Mouse (Mus musculus) MEL (cell line): Measurements from ENCODE around the gene Arhgap35.

Experiments
- CTCF ChIP-seq, 3 experiments: IDR thresholded peaks in 2 of 3; conservative IDR thresholded peaks in 1 of 3; 2 replicates each; pipeline ENCODE4 v1.5.1; 2011 to 2012; ENCODE audit warnings: low read length in 3 of 3, low read depth in 2 of 3, mild to moderate bottlenecking in 2 of 3, improper control_type of control experiment in 1 of 3, inconsistent platforms in 1 of 3, mixed read lengths in 1 of 3, moderate library complexity in 1 of 3; ENCODE audit not compliant: control insufficient read depth in 1 of 3, insufficient read depth in 1 of 3, poor library complexity in 1 of 3, severe bottlenecking in 1 of 3
- MXI1 ChIP-seq: IDR thresholded peaks from 2 replicates; pipeline ENCODE4 v1.6.1; 2011; ENCODE audit warnings: mild to moderate bottlenecking, low read depth, low read length, improper control_type of control experiment
- SIN3A ChIP-seq: IDR thresholded peaks from 2 replicates; pipeline ENCODE4 v1.6.1; 2012; ENCODE audit warnings: low read length, improper control_type of control experiment, inconsistent platforms
- ZC3H11A ChIP-seq: IDR thresholded peaks from 2 replicates; pipeline ENCODE4 v1.6.1; 2012; ENCODE audit warnings: low read depth, mild to moderate bottlenecking, inconsistent platforms, low read length, improper control_type of control experiment

GRCm38 (mm10) chr7:16465568-16465967, 149.2 kb downstream of the Arhgap35 start:
- no peak for TF ChIP-seq ZC3H11A
- no peak for TF ChIP-seq CTCF (IDR thresholded peaks at IDR 0.05 in 2 of 3, conservative IDR thresholded peaks at IDR 0.05 in 1 of 3; ENCODE audit: control insufficient read depth in 1 of 3, insufficient read depth in 1 of 3, low read depth in 2 of 3, low read length in 3 of 3, poor library complexity in 1 of 3, severe bottlenecking in 1 of 3)
- TF ChIP-seq SIN3A, result no peak
- no peak for TF ChIP-seq MXI1
